Mouse (Mus musculus) embryo, embryonic 10.5 days (tissue): ENCODE data around the gene Svopl.

Experiments used
- DNase-seq: peaks from one replicate; pipeline ENCODE4 v3.0.0-alpha.2; 2015; ENCODE audit warnings: low spot score

The Svopl gene

DNA sequence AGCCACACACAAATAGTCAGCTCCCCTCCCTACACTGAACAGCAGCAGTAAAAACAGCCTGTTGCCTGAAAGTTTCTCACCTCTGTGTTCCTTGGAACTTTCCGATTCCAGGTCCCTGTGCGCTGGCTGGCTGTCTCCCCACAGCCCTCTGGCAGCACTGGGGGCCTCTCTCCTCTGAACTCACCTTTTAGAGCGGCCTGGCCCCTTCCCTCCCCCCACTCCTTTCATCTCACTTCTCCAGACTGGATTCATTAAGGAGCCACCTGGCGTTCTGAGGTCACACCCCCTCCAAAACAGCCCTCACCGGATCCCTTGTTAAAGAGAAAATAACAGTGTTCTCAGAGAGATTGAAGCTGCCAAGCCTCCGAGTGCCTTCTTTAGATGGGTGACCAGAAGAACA, at the start of gene Svopl:
Svopl (minus strand) TSS at position 159 of the 400 bp plus-strand sequence.
- peak; percentile 30 for DNase-seq

GRCm38 (mm10) chr6:38094701-38095100, 47.9 kb upstream of the Svopl start:
- DNase-seq: no peak

DNA sequence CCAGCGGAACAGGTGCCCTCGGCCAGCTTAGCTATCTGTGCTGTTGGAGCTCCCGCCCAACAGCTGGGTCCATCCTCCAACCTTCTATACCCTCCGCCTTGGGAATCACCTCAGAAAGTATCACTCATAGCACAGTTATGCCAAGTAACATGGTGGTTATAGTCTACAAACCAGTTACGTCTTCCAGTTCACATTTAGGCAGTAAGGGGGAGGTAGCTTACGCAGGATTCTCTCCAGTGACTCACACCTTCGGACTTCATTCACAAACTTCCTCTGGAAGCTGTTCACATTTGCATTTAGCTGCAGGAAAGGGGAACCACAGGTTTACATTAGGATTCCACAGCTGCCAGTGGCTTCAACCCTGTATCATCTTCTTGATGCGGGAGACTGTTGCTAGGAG, 45.7 kb upstream of the Svopl start:
- no peak for DNase-seq

DNA sequence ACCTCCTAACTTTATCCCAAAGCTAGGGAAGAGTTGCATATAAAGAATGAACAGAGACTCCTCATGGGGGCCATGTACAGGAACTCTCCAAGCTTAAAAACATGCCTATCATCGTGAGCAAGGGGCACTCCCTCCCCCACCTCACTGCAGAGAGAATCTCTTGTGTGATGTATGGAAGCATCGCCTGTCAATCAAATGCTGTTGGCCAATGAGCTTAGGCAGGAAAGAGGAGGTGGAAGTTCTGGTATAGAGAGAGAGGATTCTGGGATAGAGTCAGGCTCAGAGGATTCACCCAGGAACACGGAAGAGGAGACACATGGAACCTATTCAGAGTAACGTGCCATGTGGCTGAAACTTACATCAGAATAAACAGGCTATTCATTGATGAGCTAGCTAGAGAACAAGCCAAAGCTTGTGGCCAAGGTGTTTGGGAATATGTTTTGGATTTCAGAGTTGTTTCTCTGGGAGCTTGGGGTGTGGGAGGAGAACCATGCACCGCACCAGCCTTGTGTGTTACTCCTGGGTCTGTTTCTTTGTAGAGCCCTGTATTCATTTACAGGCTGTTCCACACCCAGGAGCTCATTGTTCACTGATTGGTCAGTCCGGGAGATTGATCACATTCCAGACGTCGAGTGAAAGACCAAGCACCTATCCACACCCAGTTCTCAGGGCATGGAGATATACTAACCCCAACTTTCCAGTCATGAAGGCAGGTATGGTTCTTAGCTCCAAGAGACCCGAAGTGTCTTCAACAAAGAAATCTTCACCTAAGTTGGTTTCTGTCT, 40.6 kb upstream of the Svopl start:
- DNase-seq: no peak

DNA sequence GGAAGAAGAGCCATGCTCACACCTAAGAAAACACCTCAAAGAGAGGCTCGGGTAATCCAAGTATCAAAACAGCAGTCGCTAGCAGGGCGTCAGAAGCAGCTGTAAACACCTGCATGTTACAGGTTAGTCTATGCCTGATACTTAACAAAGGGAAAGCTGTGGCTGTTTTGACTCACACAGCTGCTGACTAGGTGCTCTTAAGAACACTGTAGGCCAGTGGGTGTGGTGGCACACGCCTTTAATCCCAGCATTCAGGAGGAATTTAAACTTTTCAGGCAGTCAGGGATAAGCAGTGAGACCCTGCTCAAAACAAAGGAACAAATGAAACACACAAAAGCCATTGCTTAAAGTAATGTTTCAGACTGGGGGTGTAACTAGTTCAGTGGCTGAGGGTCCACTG, 36.4 kb upstream of the Svopl start:
- no peak for DNase-seq

DNA sequence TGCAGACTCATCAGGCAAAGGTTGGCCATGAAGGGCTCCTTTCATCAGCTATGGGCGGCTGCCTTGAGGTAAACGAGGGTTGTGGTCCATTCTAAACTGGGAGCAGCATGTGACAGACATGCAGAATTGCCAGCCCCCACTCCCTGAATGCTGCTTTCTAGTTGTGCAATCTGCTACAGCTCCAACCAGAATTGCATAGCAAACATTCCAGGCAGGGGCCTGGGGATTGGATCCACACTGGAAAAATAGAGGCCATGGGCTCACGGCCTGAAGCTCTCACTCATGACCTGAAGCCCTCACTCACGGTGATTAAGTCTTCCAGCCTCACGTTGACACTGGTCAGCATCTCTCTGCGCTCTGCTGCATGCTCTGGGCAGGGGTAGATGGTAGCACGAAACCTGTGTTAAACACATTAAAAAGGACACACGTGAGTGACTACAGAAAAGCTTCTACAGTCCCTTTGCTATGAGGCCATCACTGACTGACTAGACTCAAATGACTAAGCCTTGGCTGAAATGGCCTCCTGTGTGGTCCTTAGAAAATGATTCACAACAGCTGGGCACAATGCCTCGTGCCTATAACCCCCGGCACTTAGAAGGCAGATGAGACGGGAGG, 35.0 kb upstream of the Svopl start:
- DNase-seq: peak; percentile 20

DNA sequence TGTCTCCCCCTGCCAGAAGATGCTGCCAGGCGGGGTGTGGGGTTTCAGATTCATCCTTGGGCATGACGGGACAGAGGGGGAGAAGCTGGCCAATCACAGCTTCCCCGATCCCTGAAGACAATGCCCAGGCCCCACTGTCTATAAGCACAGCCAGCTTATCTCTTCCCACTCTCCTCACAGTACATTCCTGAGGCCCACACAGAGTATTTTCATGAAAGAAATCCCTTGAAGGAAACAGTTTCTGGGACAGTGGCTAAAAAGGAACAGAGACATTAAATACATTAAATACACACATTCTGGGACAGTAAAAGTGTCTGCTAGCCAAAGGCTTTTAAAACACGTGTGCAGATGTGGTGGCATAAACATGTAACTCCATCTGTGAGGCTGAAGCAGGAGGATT, 33.6 kb upstream of the Svopl start:
- no peak for DNase-seq

DNA sequence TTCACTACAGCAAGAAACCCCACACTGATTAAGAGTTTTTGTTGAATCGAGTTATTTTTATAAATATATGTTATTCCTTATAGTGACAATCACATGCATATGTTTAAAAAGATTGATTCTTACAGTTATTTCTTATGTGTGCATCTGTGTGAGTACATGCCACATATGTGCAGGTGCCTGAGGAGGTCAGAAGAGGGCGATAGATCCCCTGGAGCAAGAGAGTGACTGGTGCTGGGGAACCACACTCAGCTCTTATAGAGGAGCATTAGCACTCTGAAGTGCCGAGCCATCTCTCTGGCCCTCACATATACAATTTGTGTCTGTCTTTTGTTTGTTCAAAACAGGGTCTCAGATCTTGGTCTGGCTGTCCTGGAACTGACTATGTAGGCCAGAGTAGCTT, 26.8 kb upstream of the Svopl start:
- no peak for DNase-seq

DNA sequence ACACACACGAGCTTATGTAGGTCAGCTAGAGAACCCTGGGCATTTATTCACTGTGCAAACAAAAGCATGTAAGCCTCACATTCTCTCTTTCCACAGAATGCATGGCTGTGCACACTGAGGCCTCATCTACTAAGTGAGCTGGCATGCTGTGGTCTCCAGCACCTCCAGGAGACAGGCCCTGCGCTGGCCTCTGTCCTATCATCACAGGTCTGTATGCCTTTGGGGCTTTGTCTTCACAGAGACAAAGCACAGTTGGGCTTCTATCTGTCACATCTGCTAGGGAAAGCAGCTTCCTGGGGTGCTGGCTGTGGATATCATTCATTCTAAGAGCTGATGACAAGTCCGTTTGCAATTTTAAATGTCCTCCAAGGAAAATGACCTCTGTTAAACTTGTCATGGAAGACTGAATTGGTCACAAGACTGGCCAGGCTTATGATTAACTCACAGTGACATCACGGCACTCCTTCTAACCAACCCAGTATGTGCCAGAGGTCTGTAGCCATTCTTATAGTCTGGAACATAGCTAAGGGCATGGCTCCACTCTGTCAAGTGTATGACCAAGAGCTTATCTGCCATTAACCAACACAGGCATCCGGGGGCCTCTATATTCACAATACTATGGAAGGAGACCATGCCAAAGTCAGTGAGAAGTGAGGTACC, 25.5 kb upstream of the Svopl start:
- DNase-seq: no peak

DNA sequence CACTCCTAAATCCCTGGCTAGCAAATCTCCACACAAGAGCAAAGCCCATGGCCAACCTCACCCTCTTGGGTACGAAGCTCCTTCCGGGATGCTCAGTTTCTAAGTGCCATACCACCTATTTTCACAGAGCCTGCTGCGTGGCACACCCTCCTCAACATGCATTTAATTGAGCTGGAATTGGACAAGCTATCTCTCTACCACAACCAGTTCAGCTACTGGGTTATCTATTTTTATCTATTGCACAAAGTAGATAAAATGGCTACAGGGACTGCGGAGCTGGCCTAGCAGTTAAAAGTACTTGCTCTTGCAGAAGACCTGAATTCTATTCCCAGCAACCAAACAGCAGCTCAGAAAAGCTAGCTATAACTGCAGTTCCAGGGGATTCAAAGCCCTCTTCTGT, 24.5 kb upstream of the Svopl start:
- no peak for DNase-seq

GRCm38 (mm10) chr6:38066215-38066614, 19.4 kb upstream of the Svopl start:
- DNase-seq: peak; percentile 90

DNA sequence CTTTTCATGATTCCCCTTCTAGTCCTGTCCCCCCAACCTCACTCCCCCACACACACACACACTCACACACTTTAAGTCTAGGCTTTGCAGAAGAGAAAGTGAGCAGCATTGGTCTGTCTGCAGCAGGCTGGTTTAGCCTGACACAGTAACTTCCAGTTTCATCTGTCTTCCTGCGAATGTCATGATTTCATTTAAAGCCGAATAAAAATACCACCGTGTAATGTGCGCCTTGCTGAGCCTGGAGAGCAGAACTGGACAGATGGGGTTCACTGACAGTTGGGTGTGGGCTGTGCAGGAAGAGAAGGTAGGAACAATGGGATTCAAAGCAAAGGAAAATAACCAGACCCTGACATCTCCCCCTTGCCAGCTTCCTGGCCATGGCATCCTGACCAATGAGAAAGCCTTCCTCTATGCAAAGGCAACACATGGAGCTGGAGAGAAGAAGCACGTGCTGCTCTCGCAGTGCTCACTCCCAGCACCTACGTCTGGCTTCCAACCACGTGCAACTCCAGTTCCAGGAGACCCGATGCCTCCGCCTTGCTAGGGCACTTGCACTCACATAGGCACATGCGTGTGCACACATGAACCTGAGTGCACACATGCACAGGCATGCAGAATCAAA, 18.8 kb upstream of the Svopl start:
- no peak for DNase-seq

DNA sequence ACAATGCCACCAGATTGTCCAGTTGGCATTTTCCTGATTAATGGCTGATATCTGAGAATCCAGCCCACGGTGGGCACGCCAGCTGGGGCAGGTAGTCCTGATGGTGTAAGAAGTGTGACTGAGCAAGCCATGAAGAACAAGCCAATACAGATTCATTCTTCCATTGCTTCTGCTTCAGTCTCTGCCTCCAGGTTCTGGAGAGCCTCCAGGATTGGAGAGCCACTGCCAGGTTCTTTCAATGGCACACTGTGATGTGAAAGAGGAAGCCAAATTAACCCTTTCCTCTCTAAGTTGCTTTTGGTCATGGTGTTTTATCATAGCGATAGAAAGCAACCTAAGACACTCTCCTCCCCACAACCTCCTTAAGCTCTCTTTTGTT, 18.3 kb upstream of the Svopl start:
- DNase-seq: no peak

DNA sequence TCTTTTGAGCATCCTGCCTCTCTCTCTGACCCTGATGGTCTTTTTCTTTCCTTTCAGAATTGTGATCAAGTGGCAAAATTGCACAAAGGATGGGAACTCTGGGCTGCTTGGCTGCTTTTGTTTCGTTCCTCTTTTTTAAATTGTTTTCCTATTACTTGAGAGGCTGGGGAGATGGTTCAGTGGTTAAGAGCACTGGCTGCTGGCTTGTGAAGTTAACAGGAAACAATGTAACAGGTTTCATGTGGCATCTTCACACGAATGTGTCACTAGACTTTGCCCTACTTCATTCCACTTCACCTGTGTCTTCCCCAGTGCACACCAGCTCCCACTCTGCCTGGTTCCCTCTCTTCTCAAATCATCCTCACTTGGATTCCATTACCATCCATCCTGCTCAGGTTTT, 17.8 kb upstream of the Svopl start:
- DNase-seq: no peak

- peak; percentile 28 for DNase-seq
These were observed 12.0 kb upstream of the Svopl start for GRCm38 (mm10) chr6:38058805-38059204.

DNA sequence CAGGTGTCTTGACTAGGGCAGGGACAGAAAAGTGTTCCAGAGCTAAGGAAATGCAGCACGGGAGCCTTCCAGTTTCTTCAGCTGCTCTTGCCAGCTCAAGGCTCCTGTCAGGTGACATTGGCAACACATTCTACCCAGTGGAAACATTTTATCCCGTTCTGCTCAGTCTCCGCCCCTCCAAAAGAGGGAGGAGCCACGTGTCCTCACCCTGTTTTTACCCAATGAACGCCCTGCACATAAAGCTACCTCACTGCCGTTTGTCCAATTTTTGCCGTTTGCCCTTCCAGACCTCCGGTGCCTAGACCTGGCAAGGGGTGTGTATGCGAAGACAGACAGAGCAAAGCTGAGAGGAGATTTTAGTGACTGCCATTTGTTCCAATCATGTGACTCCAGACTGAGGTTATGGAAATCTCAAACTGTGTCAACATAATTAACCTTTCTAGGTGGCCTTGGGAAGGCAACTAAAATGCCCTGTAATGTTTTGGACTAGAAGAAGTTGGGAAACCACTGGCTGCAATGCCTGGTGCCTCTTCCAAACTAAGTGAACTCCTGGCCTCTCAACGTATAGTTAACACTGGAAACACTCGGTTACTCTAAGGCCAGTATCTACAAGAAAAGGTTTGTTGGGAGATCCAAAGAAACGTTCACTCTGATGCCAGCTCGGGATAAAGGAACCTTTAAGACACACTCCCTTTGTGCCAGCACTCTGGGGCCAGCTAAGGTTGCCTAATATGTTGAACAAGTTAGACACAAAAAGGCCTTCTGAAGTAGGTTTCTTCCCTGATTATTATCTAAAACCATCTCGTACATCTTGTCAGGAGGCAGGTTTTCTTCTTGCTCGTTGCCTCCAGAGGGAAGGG, 8.9 kb upstream of the Svopl start:
- no peak for DNase-seq

- no peak for DNase-seq
These were observed 2.8 kb upstream of the Svopl start for GRCm38 (mm10) chr6:38049601-38050000.

DNA sequence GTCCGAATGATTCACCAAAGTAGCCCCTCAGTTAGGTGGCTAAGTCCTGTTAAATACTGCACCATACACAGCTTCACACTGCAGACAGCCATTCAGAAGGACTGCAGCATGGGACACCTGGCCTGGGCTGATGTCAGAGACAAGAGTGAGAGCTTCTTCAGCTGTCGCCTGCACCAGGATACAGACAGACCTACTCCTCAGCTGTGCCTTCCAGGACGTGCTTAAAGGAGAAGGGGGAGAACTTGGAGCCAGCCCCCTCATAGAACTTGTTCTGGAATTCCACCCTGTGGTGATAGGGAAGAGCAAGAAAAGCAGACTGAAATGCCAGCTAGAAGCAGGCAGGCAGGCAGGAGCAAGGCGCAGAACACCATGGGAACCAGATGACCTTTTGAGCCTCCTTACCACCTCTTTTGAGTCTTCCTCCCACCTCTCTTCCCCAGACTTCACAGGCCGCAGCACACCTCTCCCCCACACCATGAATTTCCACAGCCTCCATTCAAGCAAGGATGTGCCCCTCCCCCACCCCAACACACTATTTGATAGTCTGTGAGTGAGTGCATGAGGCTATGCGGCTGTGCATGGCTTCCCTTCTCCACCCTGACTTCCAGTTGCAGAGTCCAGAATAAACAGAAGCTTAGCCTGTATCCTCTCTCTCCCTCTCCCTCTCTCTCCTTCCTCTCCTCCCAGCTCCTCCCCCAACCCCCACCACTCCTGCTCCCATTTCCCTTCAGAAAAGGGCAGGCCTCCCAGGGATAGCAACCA, 2.2 kb upstream of the Svopl start:
- peak; percentile 29 for DNase-seq

GRCm38 (mm10) chr6:38048003-38048402, 1.2 kb upstream of the Svopl start:
- no peak for DNase-seq

- DNase-seq: no peak
These were observed 13.8 kb downstream of the Svopl start for GRCm38 (mm10) chr6:38032801-38033566.
